Mouse (Mus musculus): ENCODE data around the gene Ciapin1. TPM values are rescaled to one million over a fixed set of nuclear protein-coding genes. Genes with fewer than 3 reads are reported as not detected.
A peak's percentile ranks its signal among the peaks of the same experiment; 100 is the strongest.

Gene Ciapin1
- total and polyA plus RNA-seq, 2 experiments from 2014 or later, result 80.6 to 92.2 TPM

DNA sequence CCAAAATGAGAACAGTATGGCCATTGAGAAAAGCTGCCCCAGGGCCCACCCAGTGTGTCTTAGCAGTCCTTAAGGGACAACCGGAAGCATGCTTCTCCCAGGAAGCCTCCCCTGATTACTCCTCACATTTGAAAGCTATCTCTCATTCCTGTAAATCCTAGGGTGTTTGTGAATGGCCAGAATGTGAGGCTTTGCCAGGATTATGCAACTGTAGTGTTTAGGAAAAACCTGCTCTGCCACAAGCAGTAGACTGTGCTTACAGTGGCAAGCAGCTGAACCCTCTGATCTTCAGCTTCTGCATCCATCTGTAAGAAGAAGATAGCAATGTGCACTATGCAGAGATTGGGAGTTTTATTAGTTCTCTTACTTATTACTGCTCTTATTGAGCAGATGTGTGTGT is 63.6 kb downstream of the Ciapin1 start:
- H3K27me3 ChIP-seq (ENCODE audit: control insufficient read depth, insufficient read depth, low read length), result peaks cover 32% of the 10 kb centered on the region
- TF ChIP-seq EP300 (IDR thresholded peaks at IDR 0.05; ENCODE audit: low read depth) (no peak), CTCF (IDR thresholded peaks at IDR 0.05; ENCODE audit: low read depth) (no peak)
- 83% methylated on average over 1 of the region's 1 CpGs for WGBS
- H3K4me1 ChIP-seq (ENCODE audit: control insufficient read depth, insufficient read depth), result peaks cover 33% of the 10 kb centered on the region
- ATAC-seq (ENCODE audit: insufficient read depth, low read depth) (no peak), DNase-seq (ENCODE audit: low spot score) (no peak)
- no peaks in the 10 kb centered on the region for H3K36me3 ChIP-seq (replicated peaks; ENCODE audit: control insufficient read depth, insufficient read depth, low read length)
- no peaks in the 10 kb centered on the region for H3K9me3 ChIP-seq (replicated peaks; ENCODE audit: control insufficient read depth, low read length)
- H3K4me2 ChIP-seq (ENCODE audit: low read depth, low read length), result no peak overlapping the region
- H3K9ac ChIP-seq (replicated peaks; ENCODE audit: low read depth, low read length), result no peak overlapping the region
- no peak overlapping the region for H3K27ac ChIP-seq (ENCODE audit: low read depth)
- H3K4me3 ChIP-seq (ENCODE audit: low read depth, low read length), result no peak overlapping the region

GRCm38 (mm10) chr8:94773700-94774171 is 64.4 kb downstream of the Ciapin1 start:
- DNase-seq (ENCODE audit: low spot score) (no peak), ATAC-seq (ENCODE audit: insufficient read depth, low read depth) (no peak)
- no peak for TF ChIP-seq EP300 (IDR thresholded peaks at IDR 0.05; ENCODE audit: low read depth)
- no peak overlapping the region for H3K4me2 ChIP-seq (ENCODE audit: low read depth, low read length)
- WGBS, result 65% methylated on average over 12 of the region's 12 CpGs
- no peak overlapping the region for H3K9ac ChIP-seq (replicated peaks; ENCODE audit: low read depth, low read length)
- H3K27ac ChIP-seq (ENCODE audit: low read depth), result no peak overlapping the region
- no peaks in the 10 kb centered on the region for H3K9me3 ChIP-seq (replicated peaks; ENCODE audit: control insufficient read depth, low read length)
- H3K27me3 ChIP-seq (ENCODE audit: control insufficient read depth, insufficient read depth, low read length), result peaks cover 32% of the 10 kb centered on the region
- no peak overlapping the region for H3K4me3 ChIP-seq (ENCODE audit: low read depth, low read length)
- peaks cover 26% of the 10 kb centered on the region for H3K4me1 ChIP-seq (ENCODE audit: control insufficient read depth, insufficient read depth)
- no peaks in the 10 kb centered on the region for H3K36me3 ChIP-seq (replicated peaks; ENCODE audit: control insufficient read depth, insufficient read depth, low read length)

- no peak overlapping the region for H3K4me3 ChIP-seq (ENCODE audit: low read depth, low read length)
- no peak overlapping the region for H3K27ac ChIP-seq (ENCODE audit: low read depth)
- ATAC-seq (ENCODE audit: insufficient read depth, low read depth) (no peak), DNase-seq (ENCODE audit: low spot score) (no peak)
- peak overlapping the region; percentile 87; the same call in 1 of the 2 replicates for H3K4me2 ChIP-seq (ENCODE audit: low read depth, low read length)
- no peaks in the 10 kb centered on the region for H3K9me3 ChIP-seq (replicated peaks; ENCODE audit: control insufficient read depth, low read length)
- peaks cover 19% of the 10 kb centered on the region for H3K4me1 ChIP-seq (ENCODE audit: control insufficient read depth, insufficient read depth)
- WGBS, result 70% methylated on average over 6 of the region's 6 CpGs
- H3K9ac ChIP-seq (replicated peaks; ENCODE audit: low read depth, low read length), result no peak overlapping the region
- TF ChIP-seq CTCF (IDR thresholded peaks at IDR 0.05; ENCODE audit: low read depth), result no peak
- no peak for TF ChIP-seq EP300 (IDR thresholded peaks at IDR 0.05; ENCODE audit: low read depth)
- peaks cover 32% of the 10 kb centered on the region for H3K27me3 ChIP-seq (ENCODE audit: control insufficient read depth, insufficient read depth, low read length)
- no peaks in the 10 kb centered on the region for H3K36me3 ChIP-seq (replicated peaks; ENCODE audit: control insufficient read depth, insufficient read depth, low read length)
Measured at GRCm38 (mm10) chr8:94773048-94773447, 65.1 kb downstream of the Ciapin1 start.

DNA sequence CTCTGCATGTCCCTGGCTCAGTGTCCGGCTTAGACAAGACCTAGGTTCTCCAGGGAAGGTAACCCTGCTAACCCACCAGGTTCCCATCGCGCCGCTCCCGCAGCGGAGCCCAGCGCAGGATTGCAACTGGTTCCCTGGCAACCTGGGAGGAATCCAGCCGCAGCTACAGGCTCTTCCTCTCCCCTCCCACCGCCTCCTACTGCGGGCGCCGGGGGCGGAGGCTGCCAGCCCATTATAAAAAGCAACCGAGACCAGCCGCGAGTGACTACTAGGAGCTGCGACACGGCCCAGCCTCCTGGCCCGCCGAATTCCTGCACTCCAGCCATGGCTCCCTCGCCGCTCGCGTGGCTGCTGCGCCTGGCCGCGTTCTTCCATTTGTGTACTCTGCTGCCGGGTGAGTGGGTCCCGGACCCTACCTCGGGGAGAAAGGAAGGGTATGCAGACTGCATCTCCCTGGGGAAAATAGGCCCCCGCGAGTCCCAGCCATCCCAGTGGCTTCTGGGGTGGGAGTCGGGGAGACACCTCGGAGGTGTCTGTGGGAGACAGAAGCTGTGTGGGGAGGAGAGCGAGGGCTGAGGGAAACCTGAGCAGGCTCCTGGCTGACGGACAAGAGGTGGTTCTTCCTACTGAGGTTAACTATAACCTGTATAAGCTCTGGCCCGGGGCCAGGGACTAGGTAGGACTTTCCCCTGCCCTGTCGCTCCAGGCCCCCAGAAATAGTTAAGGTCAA is 66.1 kb downstream of the Ciapin1 start, which contains the start of gene Cx3cl1:
TSS of gene Cx3cl1 (plus strand) at position 69 of the 730 bp plus-strand sequence.
- Histone ChIP-seq H3K4me1 (ENCODE audit: control insufficient read depth, insufficient read depth) (peaks cover 16% of the 10 kb centered on the region), H3K4me2 (ENCODE audit: low read depth, low read length) (peak within 1 kb of the TSS; percentile 87), H3K36me3 (replicated peaks; ENCODE audit: control insufficient read depth, insufficient read depth, low read length) (no peaks in the 10 kb centered on the region), H3K9me3 (replicated peaks; ENCODE audit: control insufficient read depth, low read length) (no peaks in the 10 kb centered on the region), H3K27ac (ENCODE audit: low read depth) (no peak within 1 kb of the TSS), H3K4me3 (ENCODE audit: low read depth, low read length) (peak within 1 kb of the TSS; percentile 55), H3K9ac (replicated peaks; ENCODE audit: low read depth, low read length) (peak within 1 kb of the TSS; percentile 45), H3K27me3 (ENCODE audit: control insufficient read depth, insufficient read depth, low read length) (peaks cover 32% of the 10 kb centered on the region)
- TF ChIP-seq CTCF (IDR thresholded peaks at IDR 0.05; ENCODE audit: low read depth), result no peak
- no peak for TF ChIP-seq EP300 (IDR thresholded peaks at IDR 0.05; ENCODE audit: low read depth)
- DNase-seq (ENCODE audit: low spot score) (peak; percentile 53), ATAC-seq (ENCODE audit: insufficient read depth, low read depth) (peak; percentile 86)
- WGBS, result under 1% methylated on average over 36 of the region's 38 CpGs

- TF ChIP-seq CTCF (IDR thresholded peaks at IDR 0.05; ENCODE audit: low read depth), result no peak
- no peak for TF ChIP-seq EP300 (IDR thresholded peaks at IDR 0.05; ENCODE audit: low read depth)
- Histone ChIP-seq H3K27ac (ENCODE audit: low read depth) (no peak overlapping the region), H3K4me2 (ENCODE audit: low read depth, low read length) (no peak overlapping the region), H3K36me3 (replicated peaks; ENCODE audit: control insufficient read depth, insufficient read depth, low read length) (no peaks in the 10 kb centered on the region), H3K4me1 (ENCODE audit: control insufficient read depth, insufficient read depth) (peaks cover 16% of the 10 kb centered on the region), H3K4me3 (ENCODE audit: low read depth, low read length) (no peak overlapping the region), H3K9ac (replicated peaks; ENCODE audit: low read depth, low read length) (no peak overlapping the region), H3K27me3 (ENCODE audit: control insufficient read depth, insufficient read depth, low read length) (peaks cover 32% of the 10 kb centered on the region), H3K9me3 (replicated peaks; ENCODE audit: control insufficient read depth, low read length) (no peaks in the 10 kb centered on the region)
- 23% methylated on average over 6 of the region's 6 CpGs for WGBS
- DNase-seq (ENCODE audit: low spot score), result no peak
- ATAC-seq (ENCODE audit: insufficient read depth, low read depth), result no peak
Measured at GRCm38 (mm10) chr8:94770945-94771344, 67.2 kb downstream of the Ciapin1 start.

Other genes with a start within 250 kb of the Ciapin1 start
- gene Rspry1, start 236.4 kb downstream of the Ciapin1 start, total RNA-seq (2014; rRNA removed; ENCODE audit: low replicate concordance), result 13.6 and 22.7 TPM in 2 replicates
- gene Rspry1, start 236.4 kb downstream of the Ciapin1 start, polyA plus RNA-seq (2015; fragmentation: Nextera tagmentation; extraction: Ambion mirVana), result 15.8 and 16.9 TPM in 2 replicates
- 13.9 and 17.4 TPM in 2 replicates for gene Fam192a, start 236.4 kb downstream of the Ciapin1 start, total RNA-seq (2014; rRNA removed; ENCODE audit: low replicate concordance)
- 30.4 and 37.9 TPM in 2 replicates for gene Fam192a, start 236.4 kb downstream of the Ciapin1 start, polyA plus RNA-seq (2015; fragmentation: Nextera tagmentation; extraction: Ambion mirVana)
- 160 and 223 TPM in 2 replicates for gene Arl2bp, start 171.8 kb downstream of the Ciapin1 start, total RNA-seq (2014; rRNA removed; ENCODE audit: low replicate concordance)
- gene Arl2bp, start 171.8 kb downstream of the Ciapin1 start, polyA plus RNA-seq (2015; fragmentation: Nextera tagmentation; extraction: Ambion mirVana), result 110 and 125 TPM in 2 replicates
- 1.7 and 5.0 TPM in 2 replicates for gene Pllp, start 142.1 kb downstream of the Ciapin1 start, total RNA-seq (2014; rRNA removed; ENCODE audit: low replicate concordance)
- gene Pllp, start 142.1 kb downstream of the Ciapin1 start, polyA plus RNA-seq (2015; fragmentation: Nextera tagmentation; extraction: Ambion mirVana), result 0.21 and 0.36 TPM in 2 replicates
- 1.7 TPM in 1 of 2 replicates, not detected in the other for gene Ccl22, start 92.8 kb downstream of the Ciapin1 start, total RNA-seq (2014; rRNA removed; ENCODE audit: low replicate concordance)
- not detected in 2 replicates for gene Ccl22, start 92.8 kb downstream of the Ciapin1 start, polyA plus RNA-seq (2015; fragmentation: Nextera tagmentation; extraction: Ambion mirVana)
- gene Cx3cl1, start 66.3 kb downstream of the Ciapin1 start, total RNA-seq (2014; rRNA removed; ENCODE audit: low replicate concordance), result 2.3 and 6.2 TPM in 2 replicates
- 3.3 and 4.1 TPM in 2 replicates for gene Cx3cl1, start 66.3 kb downstream of the Ciapin1 start, polyA plus RNA-seq (2015; fragmentation: Nextera tagmentation; extraction: Ambion mirVana)
- not detected in 2 replicates for gene Ccl17, start 27.9 kb downstream of the Ciapin1 start, total RNA-seq (2014; rRNA removed; ENCODE audit: low replicate concordance)
- 0.25 TPM in 1 of 2 replicates, not detected in the other for gene Ccl17, start 27.9 kb downstream of the Ciapin1 start, polyA plus RNA-seq (2015; fragmentation: Nextera tagmentation; extraction: Ambion mirVana)
- 620 and 677 TPM in 2 replicates for gene Coq9, start within 50 bp of the Ciapin1 start, total RNA-seq (2014; rRNA removed; ENCODE audit: low replicate concordance)
- gene Coq9, start within 50 bp of the Ciapin1 start, polyA plus RNA-seq (2015; fragmentation: Nextera tagmentation; extraction: Ambion mirVana), result 290 and 300 TPM in 2 replicates
- 96.3 and 112 TPM in 2 replicates for gene Polr2c, start 19.1 kb upstream of the Ciapin1 start, total RNA-seq (2014; rRNA removed; ENCODE audit: low replicate concordance)
- gene Polr2c, start 19.1 kb upstream of the Ciapin1 start, polyA plus RNA-seq (2015; fragmentation: Nextera tagmentation; extraction: Ambion mirVana), result 117 and 121 TPM in 2 replicates
- gene Dok4, start 38.0 kb upstream of the Ciapin1 start, total RNA-seq (2014; rRNA removed; ENCODE audit: low replicate concordance), result 43.4 and 59.1 TPM in 2 replicates
- gene Dok4, start 38.0 kb upstream of the Ciapin1 start, polyA plus RNA-seq (2015; fragmentation: Nextera tagmentation; extraction: Ambion mirVana), result 27.7 and 28.7 TPM in 2 replicates
- 12.4 and 24.7 TPM in 2 replicates for gene Ccdc102a, start 79.7 kb upstream of the Ciapin1 start, total RNA-seq (2014; rRNA removed; ENCODE audit: low replicate concordance)
- gene Ccdc102a, start 79.7 kb upstream of the Ciapin1 start, polyA plus RNA-seq (2015; fragmentation: Nextera tagmentation; extraction: Ambion mirVana), result 10.1 and 10.6 TPM in 2 replicates
- gene Adgrg5, start 85.3 kb upstream of the Ciapin1 start, total RNA-seq (2014; rRNA removed; ENCODE audit: low replicate concordance), result 0.12 TPM in 1 of 2 replicates, not detected in the other
- 0.08 and 0.15 TPM in 2 replicates for gene Adgrg5, start 85.3 kb upstream of the Ciapin1 start, polyA plus RNA-seq (2015; fragmentation: Nextera tagmentation; extraction: Ambion mirVana)
- 8.0 and 19.2 TPM in 2 replicates for gene Adgrg1, start 136.4 kb upstream of the Ciapin1 start, total RNA-seq (2014; rRNA removed; ENCODE audit: low replicate concordance)
- gene Adgrg1, start 136.4 kb upstream of the Ciapin1 start, polyA plus RNA-seq (2015; fragmentation: Nextera tagmentation; extraction: Ambion mirVana), result 5.6 and 6.6 TPM in 2 replicates
- 4.4 and 5.4 TPM in 2 replicates for gene Adgrg3, start 179.3 kb upstream of the Ciapin1 start, total RNA-seq (2014; rRNA removed; ENCODE audit: low replicate concordance)
- 2.7 and 2.8 TPM in 2 replicates for gene Adgrg3, start 179.3 kb upstream of the Ciapin1 start, polyA plus RNA-seq (2015; fragmentation: Nextera tagmentation; extraction: Ambion mirVana)
- not detected in 2 replicates for gene Drc7, start 216.7 kb upstream of the Ciapin1 start, total RNA-seq (2014; rRNA removed; ENCODE audit: low replicate concordance)
- 0.12 TPM in 1 of 2 replicates, not detected in the other for gene Drc7, start 216.7 kb upstream of the Ciapin1 start, polyA plus RNA-seq (2015; fragmentation: Nextera tagmentation; extraction: Ambion mirVana)
- 10.7 and 20.5 TPM in 2 replicates for gene Katnb1, start 242.8 kb upstream of the Ciapin1 start, total RNA-seq (2014; rRNA removed; ENCODE audit: low replicate concordance)
- gene Katnb1, start 242.8 kb upstream of the Ciapin1 start, polyA plus RNA-seq (2015; fragmentation: Nextera tagmentation; extraction: Ambion mirVana), result 8.2 and 10.2 TPM in 2 replicates

Data from heart, postnatal 0 days (tissue).